Mouse (Mus musculus) C2C12 (cell line): ENCODE data around the gene Srd5a3.

Source experiments
- CEBPB ChIP-seq: IDR thresholded peaks from one replicate; pipeline ENCODE4 v1.6.1; 2011; ENCODE audit warnings: low read depth, mild to moderate bottlenecking, control low read depth, moderate library complexity
- CTCF ChIP-seq: IDR thresholded peaks from one replicate; pipeline ENCODE4 v1.5.1; 2011; ENCODE audit not compliant: control insufficient read depth, insufficient read depth, insufficient read length
- FOSL1 ChIP-seq: IDR thresholded peaks from one replicate; pipeline ENCODE4 v1.8.0; 2011; ENCODE audit warnings: mild to moderate bottlenecking, low read length; ENCODE audit not compliant: poor library complexity, insufficient read depth, severe bottlenecking
- MAX ChIP-seq: IDR thresholded peaks from one replicate; pipeline ENCODE4 v1.6.1; 2011; ENCODE audit warnings: mild to moderate bottlenecking, control low read depth
- MYOD1 ChIP-seq: IDR thresholded peaks from one replicate; pipeline ENCODE4 v1.6.1; 2011; ENCODE audit warnings: low read depth; ENCODE audit not compliant: control insufficient read depth, insufficient read length
- MYOG ChIP-seq: IDR thresholded peaks from one replicate; pipeline ENCODE4 v1.6.1; 2011; ENCODE audit not compliant: control insufficient read depth, insufficient read length; ENCODE audit errors: extremely low read depth
- USF1 ChIP-seq: IDR thresholded peaks from one replicate; pipeline ENCODE4 v1.6.1; 2011; ENCODE audit warnings: low read depth, mild to moderate bottlenecking, control low read depth, moderate library complexity

- TF ChIP-seq CTCF (no peak), USF1 (no peak), MYOG (no peak), CEBPB (no peak), MAX (no peak), MYOD1 (no peak), FOSL1 (no peak)
Measured at GRCm38 (mm10) chr5:76131990-76132389, 8.1 kb upstream of the Srd5a3 start.
